Mouse (Mus musculus) forebrain, embryonic 10.5 days (tissue): Measurements from ENCODE around the gene Tkt. TPM values are rescaled to one million over a fixed set of nuclear protein-coding genes. Genes with fewer than 3 reads are reported as not detected.

Experiments used
- DNase-seq: peaks from one replicate; pipeline ENCODE4 v3.0.0-alpha.2; 2017; ENCODE audit warnings: low spot score; ENCODE audit errors: extremely low spot score
- H3K27ac ChIP-seq: fragments of 300-500 bp; sonication (generic); 2 replicates; pipeline ENCODE4 v1.5.1; 2016; ENCODE audit warnings: mild to moderate bottlenecking
- H3K27me3 ChIP-seq: fragments of 300-500 bp; sonication (generic); 2 replicates; pipeline ENCODE4 v1.6.1; 2016; ENCODE audit warnings: mild to moderate bottlenecking; ENCODE audit not compliant: poor library complexity, severe bottlenecking
- H3K36me3 ChIP-seq: fragments of 300-500 bp; sonication (generic); replicated peaks from 2 replicates; pipeline ENCODE4 v1.6.1; 2016; ENCODE audit warnings: mild to moderate bottlenecking, moderate library complexity
- H3K4me1 ChIP-seq: fragments of 300-500 bp; sonication (generic); 2 replicates; pipeline ENCODE4 v1.6.1; 2016
- H3K4me3 ChIP-seq: fragments of 300-500 bp; sonication (generic); 2 replicates; pipeline ENCODE4 v1.5.1; 2016; ENCODE audit warnings: mild to moderate bottlenecking, moderate library complexity
- H3K9me3 ChIP-seq: fragments of 300-500 bp; sonication (generic); 2 replicates; pipeline ENCODE4 v1.6.1; 2016; ENCODE audit warnings: mild to moderate bottlenecking, moderate library complexity
- WGBS: fragments of 180-500 bp; shearing (Covaris S2); methylation state at CpG from one replicate; pipeline ENCODE4 v1.1.7; 2016; 5-methylcytosine and 5-hydroxymethylcytosine counted together
- microRNA-seq: library from miRNA; unstranded; fragments of <30 nt; microRNA quantifications from one replicate; pipeline ENCODE4, GENCODE M21; 2017
- polyA plus RNA-seq: library from polyadenylated mRNA; unstranded; fragments of >200 nt; fragmentation: Nextera tagmentation; extraction: Ambion mirVana; gene quantifications from 2 replicates; pipeline ENCODE4 v1.2.1, GENCODE M21; 2016

Tkt gene
- polyA plus RNA-seq, 1 experiment from 2014 or later = 351 TPM

- WGBS = 90% methylated on average over 2 of the region's 2 CpGs
Measured at GRCm38 (mm10) chr14:30618746-30619275, 70.7 kb downstream of the Tkt start.

DNA sequence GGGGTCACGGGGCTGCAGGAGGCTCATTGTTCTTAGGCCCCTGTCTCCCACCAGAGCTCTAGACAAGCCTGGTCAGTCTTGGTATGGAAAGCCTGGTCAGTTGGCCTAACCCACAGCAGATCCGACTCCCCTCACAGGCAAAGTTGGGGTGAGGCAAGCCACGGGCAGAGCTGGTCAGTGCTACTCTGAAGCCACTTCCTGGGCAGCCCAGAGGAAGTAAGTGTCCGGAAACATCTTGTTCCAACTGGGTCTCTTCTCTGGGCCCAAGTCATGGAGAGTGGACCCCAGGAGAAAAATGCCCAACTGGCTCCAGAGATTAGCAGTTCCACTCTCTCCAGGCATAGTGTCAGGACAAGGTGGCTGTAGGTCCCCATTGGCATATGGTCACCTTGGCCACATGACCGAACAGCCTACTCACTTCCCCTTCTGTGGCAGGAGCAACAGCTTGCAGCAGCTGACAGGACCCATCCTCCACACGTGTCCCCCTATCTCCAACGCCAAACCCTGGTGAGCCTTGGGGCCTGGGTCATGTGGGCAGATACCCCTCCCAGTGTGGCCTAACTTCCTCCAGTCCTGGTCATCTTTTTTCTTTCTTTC, 71.9 kb downstream of the Tkt start:
- WGBS = 90% methylated on average over 7 of the region's 7 CpGs

More at GRCm38 (mm10) chr14:30618746-30619275, 70.7 kb downstream of the Tkt start:
- no peaks in the 10 kb centered on the region for H3K36me3 ChIP-seq
- peaks cover 4% of the 10 kb centered on the region; the same call in 1 of the 2 replicates for H3K27me3 ChIP-seq
- H3K4me3 ChIP-seq = no peak overlapping the region
- DNase-seq = no peak
- no peak overlapping the region; the same call in 1 of the 2 replicates for H3K27ac ChIP-seq
- peaks cover 11% of the 10 kb centered on the region for H3K4me1 ChIP-seq
- no peaks in the 10 kb centered on the region for H3K9me3 ChIP-seq

DNA sequence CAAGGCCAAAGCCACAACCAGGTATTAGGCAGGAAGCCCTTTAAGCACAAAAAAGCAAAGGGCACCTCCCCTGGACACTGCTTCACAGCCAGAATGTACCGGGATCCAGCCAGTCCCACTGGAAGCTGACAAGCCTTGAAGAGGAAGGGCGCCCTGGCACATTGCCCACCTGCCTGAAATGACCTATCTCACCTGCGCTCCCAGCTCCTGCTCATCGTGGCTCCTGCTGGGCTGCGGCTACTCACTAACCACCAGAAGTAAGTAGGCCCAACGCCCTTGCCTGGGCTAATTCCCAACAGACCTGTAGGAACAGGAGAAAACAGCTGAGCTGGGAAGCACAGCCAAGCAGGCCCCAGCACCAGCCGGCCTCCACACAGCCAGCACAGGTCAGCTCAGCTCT, 74.0 kb downstream of the Tkt start:
- no peak overlapping the region for H3K27ac ChIP-seq
- H3K9me3 ChIP-seq = no peaks in the 10 kb centered on the region
- WGBS = 84% methylated on average over 7 of the region's 7 CpGs
- H3K27me3 ChIP-seq = peaks cover 36% of the 10 kb centered on the region
- peaks cover 38% of the 10 kb centered on the region for H3K4me1 ChIP-seq
- no peak overlapping the region for H3K4me3 ChIP-seq
- no peak for DNase-seq
- no peaks in the 10 kb centered on the region for H3K36me3 ChIP-seq

More for the DNA sequence above, 71.9 kb downstream of the Tkt start:
- H3K9me3 ChIP-seq = no peaks in the 10 kb centered on the region
- peaks cover 23% of the 10 kb centered on the region for H3K4me1 ChIP-seq
- no peak for DNase-seq
- H3K36me3 ChIP-seq = no peaks in the 10 kb centered on the region
- H3K27ac ChIP-seq = no peak overlapping the region
- H3K27me3 ChIP-seq = peaks cover 17% of the 10 kb centered on the region
- H3K4me3 ChIP-seq = no peak overlapping the region

DNA sequence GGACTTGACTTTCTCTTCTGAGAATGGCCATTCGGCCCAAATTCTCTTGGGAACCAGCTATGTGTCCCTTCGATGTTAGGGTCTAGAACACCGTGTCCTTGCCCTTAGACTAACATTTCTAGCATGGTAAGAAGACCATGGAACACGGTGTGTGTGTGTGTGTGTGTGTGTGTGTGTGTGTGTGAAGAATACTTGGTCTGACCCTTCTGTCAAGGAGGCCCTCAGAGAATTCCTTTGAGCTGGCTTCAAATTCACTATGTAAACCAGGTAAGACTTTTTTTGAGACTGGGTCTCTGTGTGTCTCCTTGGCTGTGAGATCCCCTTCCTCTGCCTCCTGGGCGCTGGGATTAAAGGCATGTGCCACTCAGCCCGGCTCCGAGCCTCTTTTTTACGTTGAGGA, 74.4 kb downstream of the Tkt start:
- Histone ChIP-seq H3K9me3 (no peaks in the 10 kb centered on the region), H3K27ac (no peak overlapping the region), H3K4me3 (no peak overlapping the region), H3K27me3 (peaks cover 40% of the 10 kb centered on the region), H3K4me1 (peaks cover 38% of the 10 kb centered on the region), H3K36me3 (no peaks in the 10 kb centered on the region)
- 92% methylated on average over 8 of the region's 8 CpGs for WGBS
- no peak for DNase-seq

Small RNA genes within 50 kb of the gene (microRNA-seq; reads per million reads assigned to microRNA genes)
- 11.7 reads per million, percentile 23 among the genes with 10 or more reads in this experiment for gene Mir3076

Other genes starting within 250 kb of the Tkt start
- gene Dcp1a, start 68.8 kb upstream of the Tkt start, polyA plus RNA-seq = 33.8 and 34.9 TPM in 2 replicates
- gene Cacna1d, start 56.9 kb upstream of the Tkt start, polyA plus RNA-seq = 1.3 TPM in 2 replicates
- 23.6 and 24.8 TPM in 2 replicates for gene Prkcd, start 77.9 kb downstream of the Tkt start, polyA plus RNA-seq
- gene Rft1, start 106.0 kb downstream of the Tkt start, polyA plus RNA-seq = 12.7 and 14.7 TPM in 2 replicates
- gene Sfmbt1, start 166.5 kb downstream of the Tkt start, polyA plus RNA-seq = 22.6 and 23.6 TPM in 2 replicates